Mouse (Mus musculus) NIH3T3 (cell line): ENCODE measurements around the gene Nap1l4.
"Not testable (repeated sequence)": the region's sequence is repeated elsewhere in the genome, so short reads cannot be mapped to it uniquely, and the experiment has no call there.

Experiments
- DNase-seq: peaks from one replicate; pipeline ENCODE4 v3.0.0-alpha.2; 2012; ENCODE audit warnings: low read depth

Gene Nap1l4

GRCm38 (mm10) chr7:143548976-143549457 lies at the start of gene Nap1l4:
Nap1l4 (minus strand) TSS chr7:143549106.
- peak; percentile 98 for DNase-seq

GRCm38 (mm10) chr7:143594865-143595264 lies 46.0 kb upstream of the Nap1l4 start:
- DNase-seq, result no peak

- no peak for DNase-seq
These were observed 43.3 kb upstream of the Nap1l4 start for GRCm38 (mm10) chr7:143592255-143592654.

GRCm38 (mm10) chr7:143588006-143588405 lies 39.1 kb upstream of the Nap1l4 start:
- no peak for DNase-seq

- DNase-seq, result no peak
These were observed 38.7 kb upstream of the Nap1l4 start for GRCm38 (mm10) chr7:143587586-143587985.

GRCm38 (mm10) chr7:143583956-143584355 lies 35.0 kb upstream of the Nap1l4 start:
- DNase-seq, result peak; percentile 81

- no peak for DNase-seq
These were observed 34.1 kb upstream of the Nap1l4 start for GRCm38 (mm10) chr7:143583025-143583424.

- DNase-seq, result no peak
These were observed 26.8 kb upstream of the Nap1l4 start for GRCm38 (mm10) chr7:143575751-143576150.

GRCm38 (mm10) chr7:143565648-143566039 lies 16.7 kb upstream of the Nap1l4 start:
- DNase-seq, result no peak

- DNase-seq, result no peak
These were observed 16.2 kb upstream of the Nap1l4 start for GRCm38 (mm10) chr7:143565015-143565647.

GRCm38 (mm10) chr7:143563787-143564186 lies 14.9 kb upstream of the Nap1l4 start:
- peak; percentile 56 for DNase-seq

- no peak for DNase-seq
These were observed 8.7 kb upstream of the Nap1l4 start for GRCm38 (mm10) chr7:143557616-143558015.

GRCm38 (mm10) chr7:143556964-143557610 lies 8.2 kb upstream of the Nap1l4 start:
- peak; percentile 43 for DNase-seq

GRCm38 (mm10) chr7:143549588-143550220 lies 798 bp upstream of the Nap1l4 start:
- no peak for DNase-seq

GRCm38 (mm10) chr7:143548231-143548961 lies 510 bp downstream of the Nap1l4 start:
- DNase-seq, result peak; percentile 40

- DNase-seq, result no peak
These were observed 2.4 kb downstream of the Nap1l4 start for GRCm38 (mm10) chr7:143546554-143546953.

- peak; percentile 50 for DNase-seq
These were observed 4.5 kb downstream of the Nap1l4 start for GRCm38 (mm10) chr7:143544368-143544767.

GRCm38 (mm10) chr7:143538671-143539070 lies 10.2 kb downstream of the Nap1l4 start:
- DNase-seq, result no peak

- DNase-seq, result not testable (repeated sequence)
These were observed 10.7 kb downstream of the Nap1l4 start for GRCm38 (mm10) chr7:143538229-143538628.

- DNase-seq, result no peak
These were observed 12.7 kb downstream of the Nap1l4 start for GRCm38 (mm10) chr7:143536251-143536650.

- no peak for DNase-seq
These were observed 15.6 kb downstream of the Nap1l4 start for GRCm38 (mm10) chr7:143533284-143533683.

GRCm38 (mm10) chr7:143532410-143532809 lies 16.5 kb downstream of the Nap1l4 start:
- DNase-seq, result no peak
